Mouse (Mus musculus) cerebellum, postnatal 25 days (tissue): ENCODE measurements around the gene Ifnar2.

ENCODE experiments used
- DNase-seq, 2 experiments: peaks; one replicate each; pipeline ENCODE4 v3.0.0; 2021; ENCODE audit warnings: mixed read lengths in 2 of 2

Gene Ifnar2

GRCm38 (mm10) chr16:91359531-91359930, 13.1 kb upstream of the Ifnar2 start:
- no peak for DNase-seq

- DNase-seq, result no peak
These were observed 12.4 kb upstream of the Ifnar2 start for GRCm38 (mm10) chr16:91360162-91360561.

GRCm38 (mm10) chr16:91362006-91362405, 10.6 kb upstream of the Ifnar2 start:
- DNase-seq, result no peak

GRCm38 (mm10) chr16:91362616-91363272, 9.8 kb upstream of the Ifnar2 start:
- DNase-seq, result no peak

- no peak for DNase-seq
These were observed 9.1 kb upstream of the Ifnar2 start for GRCm38 (mm10) chr16:91363483-91363882.

- no peak for DNase-seq
These were observed 6.0 kb upstream of the Ifnar2 start for GRCm38 (mm10) chr16:91366567-91366966.

GRCm38 (mm10) chr16:91367066-91367465, 5.5 kb upstream of the Ifnar2 start:
- no peak for DNase-seq

GRCm38 (mm10) chr16:91373473-91374252, 1.1 kb downstream of the Ifnar2 start:
- no peak for DNase-seq

GRCm38 (mm10) chr16:91374253-91374634, 1.7 kb downstream of the Ifnar2 start:
- no peak for DNase-seq

- DNase-seq, result no peak
These were observed 4.1 kb downstream of the Ifnar2 start for GRCm38 (mm10) chr16:91376701-91377100.

- DNase-seq, result no peak
These were observed 5.9 kb downstream of the Ifnar2 start for GRCm38 (mm10) chr16:91378431-91378986.

- no peak for DNase-seq
These were observed 6.4 kb downstream of the Ifnar2 start for GRCm38 (mm10) chr16:91378991-91379390.

GRCm38 (mm10) chr16:91379412-91379811, 6.8 kb downstream of the Ifnar2 start:
- DNase-seq, result no peak

- no peak for DNase-seq
These were observed 7.6 kb downstream of the Ifnar2 start for GRCm38 (mm10) chr16:91380151-91380550.

- no peak for DNase-seq
These were observed 9.0 kb downstream of the Ifnar2 start for GRCm38 (mm10) chr16:91381606-91382005.

GRCm38 (mm10) chr16:91382261-91382790, 9.7 kb downstream of the Ifnar2 start:
- DNase-seq, result no peak

GRCm38 (mm10) chr16:91384221-91384620, 11.6 kb downstream of the Ifnar2 start:
- no peak for DNase-seq

GRCm38 (mm10) chr16:91385621-91386020, 13.0 kb downstream of the Ifnar2 start:
- no peak for DNase-seq

- DNase-seq, result no peak
These were observed 14.0 kb downstream of the Ifnar2 start for GRCm38 (mm10) chr16:91386419-91387120.

GRCm38 (mm10) chr16:91387121-91387486, 14.5 kb downstream of the Ifnar2 start:
- DNase-seq, result no peak

- no peak for DNase-seq
These were observed 17.5 kb downstream of the Ifnar2 start for GRCm38 (mm10) chr16:91390100-91390499.

GRCm38 (mm10) chr16:91391421-91391820, 18.8 kb downstream of the Ifnar2 start, which contains the start of gene Gm21970:
Gm21970 (plus strand) TSS chr16:91391721.
- DNase-seq, result no peak

GRCm38 (mm10) chr16:91394826-91395410, 22.3 kb downstream of the Ifnar2 start:
- no peak for DNase-seq
